Mouse (Mus musculus) stomach, postnatal 0 days (tissue): ENCODE data around the gene Rab1b. TPM values are rescaled to one million over a fixed set of nuclear protein-coding genes. Genes with fewer than 3 reads are reported as not detected.
"Not testable (repeated sequence)": the region's sequence is repeated elsewhere in the genome, so short reads cannot be mapped to it uniquely, and the experiment has no call there.

ENCODE experiments used
- ATAC-seq: fragments of 200-750 bp; cut with Nextera tagmentation; 2 replicates; pipeline ENCODE4 v1.8.0; 2017; ENCODE audit not compliant: low FRiP score, low TSS enrichment
- DNase-seq: peaks from one replicate; pipeline ENCODE4 v3.0.0-alpha.2; 2016; ENCODE audit warnings: low spot score
- H3K27ac ChIP-seq: fragments of 300-500 bp; sonication (generic); replicated peaks from 2 replicates; pipeline ENCODE4 v1.5.1; 2014; ENCODE audit warnings: mild to moderate bottlenecking, control low read depth
- H3K27me3 ChIP-seq: fragments of 300-500 bp; sonication (generic); 2 replicates; pipeline ENCODE4 v1.6.1; 2014; ENCODE audit warnings: low read length; ENCODE audit not compliant: control insufficient read depth, insufficient read depth
- H3K36me3 ChIP-seq: fragments of 300-500 bp; sonication (generic); 2 replicates; pipeline ENCODE4 v1.6.1; 2014; ENCODE audit warnings: low read length, mixed read lengths; ENCODE audit not compliant: control insufficient read depth, insufficient read depth
- H3K4me1 ChIP-seq: fragments of 300-500 bp; sonication (generic); replicated peaks from 2 replicates; pipeline ENCODE4 v1.6.1; 2014; ENCODE audit warnings: antibody characterized with exemption; ENCODE audit not compliant: control insufficient read depth, insufficient read depth
- H3K4me2 ChIP-seq: fragments of 300-500 bp; sonication (generic); replicated peaks from 2 replicates; pipeline ENCODE4 v1.6.1; 2014; ENCODE audit warnings: low read depth, mild to moderate bottlenecking, control low read depth, moderate library complexity
- H3K4me3 ChIP-seq: fragments of 300-500 bp; sonication (generic); 2 replicates; pipeline ENCODE4 v1.5.1; 2014; ENCODE audit warnings: low read depth, low read length, control low read depth
- H3K9ac ChIP-seq: fragments of 300-500 bp; sonication (generic); 2 replicates; pipeline ENCODE4 v1.6.1; 2014; ENCODE audit warnings: mild to moderate bottlenecking, low read length, control low read depth, mixed read lengths
- H3K9me3 ChIP-seq: fragments of 300-500 bp; sonication (generic); 2 replicates; pipeline ENCODE4 v1.6.1; 2016; ENCODE audit warnings: low read length; ENCODE audit not compliant: control insufficient read depth
- CTCF ChIP-seq: IDR thresholded peaks from 2 replicates; pipeline ENCODE4 v1.5.1; 2016; ENCODE audit warnings: antibody characterized with exemption, low read depth, mild to moderate bottlenecking, moderate library complexity
- EP300 ChIP-seq: optimal IDR thresholded peaks from 2 replicates; pipeline ENCODE3; 2016; ENCODE audit warnings: antibody characterized with exemption
- WGBS: fragments of 180-500 bp; shearing (Covaris S2); extraction: QIAGEN DNeasy Blood & Tissue Kit; methylation state at CpG from one replicate; pipeline ENCODE4 v1.1.7; 2014; 5-methylcytosine and 5-hydroxymethylcytosine counted together
- polyA plus RNA-seq: library from polyadenylated mRNA; unstranded; fragments of >200 nt; fragmentation: Nextera tagmentation; extraction: Ambion mirVana; gene quantifications from 2 replicates; pipeline ENCODE4 v1.2.1, GENCODE M21; 2015

Rab1b gene
- polyA plus RNA-seq, result 183 and 194 TPM in 2 replicates

DNA sequence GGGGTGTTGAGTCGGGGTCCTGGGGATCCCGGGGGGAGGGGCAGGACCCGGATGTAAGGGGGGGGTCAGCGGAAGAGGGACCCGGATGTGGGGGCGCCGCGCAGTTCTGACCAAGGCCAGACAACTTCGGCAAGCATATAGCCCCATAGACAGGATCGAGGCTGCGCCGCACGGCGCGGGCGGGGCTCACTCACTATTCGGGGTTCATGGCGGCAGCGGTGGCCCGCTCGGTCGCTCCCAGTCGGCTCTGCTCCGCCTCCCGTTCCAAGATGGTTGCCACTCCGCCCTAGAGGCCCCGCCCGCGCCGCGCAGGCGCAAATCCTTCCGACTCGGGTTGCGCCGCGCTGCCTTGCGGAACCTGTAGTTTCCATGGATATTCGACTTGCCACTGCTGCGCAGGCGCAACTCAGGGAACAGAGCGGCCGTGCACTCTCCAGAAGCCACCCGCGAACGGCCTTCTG, at the start of gene Rab1b:
Gene Rab1b (minus strand): TSS at position 342 of the 461 bp plus-strand sequence.
- no peaks in the 10 kb centered on the region for H3K27me3 ChIP-seq
- H3K27ac ChIP-seq, result peak within 1 kb of the TSS; percentile 95
- no peaks in the 10 kb centered on the region for H3K9me3 ChIP-seq
- peak within 1 kb of the TSS; percentile 90 for H3K4me2 ChIP-seq
- H3K9ac ChIP-seq, result peak within 1 kb of the TSS; percentile 92
- H3K4me3 ChIP-seq, result peak within 1 kb of the TSS; percentile 79
- no peak for TF ChIP-seq EP300
- no peak; the same call in 1 of the 2 replicates for TF ChIP-seq CTCF
- DNase-seq, result peak; percentile 98
- no peaks in the 10 kb centered on the region for H3K4me1 ChIP-seq
- peaks cover 29% of the 10 kb centered on the region for H3K36me3 ChIP-seq
- under 1% methylated on average over 46 of the region's 46 CpGs for WGBS
- peak; percentile 91 for ATAC-seq

DNA sequence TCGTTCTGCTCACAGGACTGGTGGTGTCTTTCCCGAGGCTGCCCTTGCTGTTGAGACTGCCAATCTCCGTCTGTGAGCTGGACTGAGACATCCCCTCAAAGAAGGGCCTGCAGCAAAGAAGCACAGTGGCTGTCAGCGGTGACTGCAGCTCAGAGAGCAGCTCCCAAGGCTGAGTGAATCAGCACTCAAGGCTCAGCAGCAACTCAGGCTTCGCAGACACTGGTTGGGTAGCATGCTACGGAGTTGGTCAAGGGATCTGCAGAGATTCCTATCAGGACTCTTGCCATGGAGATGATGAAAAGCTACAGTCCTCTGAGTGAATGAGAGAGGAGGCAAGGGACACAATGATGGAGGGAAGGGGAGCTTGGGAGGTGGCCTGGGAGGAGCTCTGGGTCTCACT, 45.4 kb upstream of the Rab1b start:
- no peak overlapping the region for H3K4me3 ChIP-seq
- H3K9me3 ChIP-seq, result no peaks in the 10 kb centered on the region
- DNase-seq, result no peak
- H3K4me1 ChIP-seq, result no peaks in the 10 kb centered on the region
- no peak overlapping the region for H3K9ac ChIP-seq
- H3K4me2 ChIP-seq, result no peak overlapping the region
- no peak for ATAC-seq
- H3K27ac ChIP-seq, result no peak overlapping the region
- no peak for TF ChIP-seq EP300
- no peak for TF ChIP-seq CTCF
- WGBS, result 95% methylated on average over 6 of the region's 6 CpGs
- H3K27me3 ChIP-seq, result no peaks in the 10 kb centered on the region
- H3K36me3 ChIP-seq, result no peaks in the 10 kb centered on the region

DNA sequence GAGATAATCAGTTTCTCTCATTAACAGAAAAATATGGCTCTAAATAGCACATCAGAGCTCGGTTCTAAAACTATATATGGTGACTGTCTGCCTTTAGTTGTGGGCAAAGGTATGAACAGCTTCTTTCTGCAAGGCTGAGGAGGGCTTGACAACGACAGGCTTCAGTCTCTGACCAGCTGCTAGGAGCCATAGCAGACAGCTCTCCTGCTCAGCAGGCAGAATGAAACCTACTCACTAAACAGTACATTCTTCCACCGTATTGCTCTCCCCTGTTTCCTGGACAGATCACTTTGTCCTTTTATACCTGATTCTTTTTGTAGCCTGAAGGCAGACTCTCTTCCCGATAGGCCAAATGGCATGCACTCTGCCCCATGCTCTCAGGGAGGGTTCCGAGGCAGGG, 44.9 kb upstream of the Rab1b start:
- Histone ChIP-seq H3K9ac (no peak overlapping the region), H3K4me3 (no peak overlapping the region), H3K4me1 (no peaks in the 10 kb centered on the region), H3K27ac (no peak overlapping the region), H3K4me2 (no peak overlapping the region), H3K27me3 (no peaks in the 10 kb centered on the region), H3K36me3 (no peaks in the 10 kb centered on the region), H3K9me3 (no peaks in the 10 kb centered on the region)
- TF ChIP-seq EP300, result no peak
- no peak for TF ChIP-seq CTCF
- no peak for DNase-seq
- WGBS, result 89% methylated on average over 5 of the region's 5 CpGs
- no peak for ATAC-seq

DNA sequence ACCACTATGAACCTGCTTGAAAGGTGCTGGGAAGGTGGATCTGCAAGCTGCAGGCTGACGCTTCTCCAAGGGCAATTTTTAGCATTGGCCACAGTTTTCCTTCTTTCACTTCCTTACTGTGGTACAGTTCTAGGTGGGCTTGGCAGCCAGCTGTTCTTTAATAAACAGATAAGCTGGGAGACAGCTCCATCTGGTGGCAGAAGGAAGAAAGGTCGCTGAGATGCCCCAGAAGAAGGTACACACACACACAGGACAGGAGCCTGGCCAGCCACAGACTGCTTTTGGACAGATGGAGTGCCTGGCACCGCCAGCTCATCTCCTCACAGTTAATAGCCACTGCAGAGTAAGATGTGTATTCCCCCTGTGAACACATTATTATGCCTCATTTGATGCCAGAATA, 44.5 kb upstream of the Rab1b start:
- Histone ChIP-seq H3K9ac (no peak overlapping the region), H3K4me3 (no peak overlapping the region), H3K27ac (no peak overlapping the region), H3K4me2 (no peak overlapping the region), H3K27me3 (no peaks in the 10 kb centered on the region), H3K9me3 (no peaks in the 10 kb centered on the region), H3K36me3 (no peaks in the 10 kb centered on the region), H3K4me1 (no peaks in the 10 kb centered on the region)
- ATAC-seq (no peak), DNase-seq (peak; percentile 43)
- 37% methylated on average over 3 of the region's 3 CpGs for WGBS
- TF ChIP-seq EP300 (no peak), CTCF (peak; percentile 80)

DNA sequence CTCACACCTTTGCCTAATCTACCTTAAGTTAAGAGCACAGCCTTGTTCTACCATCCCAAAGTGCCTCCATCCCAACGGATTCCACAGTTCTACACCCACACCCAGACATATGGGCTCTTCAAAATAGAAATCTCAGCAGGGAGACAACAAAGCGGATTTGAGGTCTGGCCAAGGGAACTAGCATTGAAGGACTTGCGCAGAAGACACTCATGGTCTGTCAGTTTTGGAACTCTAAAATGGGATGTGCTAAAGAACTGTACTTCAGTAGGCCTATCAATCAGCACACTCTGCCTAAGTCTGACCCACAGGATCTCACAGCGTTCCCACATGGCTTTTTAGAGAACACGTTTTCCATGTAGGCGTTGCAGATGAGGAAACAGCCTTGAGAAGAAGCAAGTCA, 43.5 kb upstream of the Rab1b start:
- Histone ChIP-seq H3K4me2 (no peak overlapping the region), H3K27me3 (no peaks in the 10 kb centered on the region), H3K9me3 (no peaks in the 10 kb centered on the region), H3K36me3 (no peaks in the 10 kb centered on the region), H3K9ac (no peak overlapping the region), H3K4me3 (no peak overlapping the region), H3K27ac (no peak overlapping the region), H3K4me1 (no peaks in the 10 kb centered on the region)
- WGBS, result 95% methylated on average over 6 of the region's 6 CpGs
- DNase-seq (no peak), ATAC-seq (no peak)
- no peak for TF ChIP-seq EP300
- no peak for TF ChIP-seq CTCF

DNA sequence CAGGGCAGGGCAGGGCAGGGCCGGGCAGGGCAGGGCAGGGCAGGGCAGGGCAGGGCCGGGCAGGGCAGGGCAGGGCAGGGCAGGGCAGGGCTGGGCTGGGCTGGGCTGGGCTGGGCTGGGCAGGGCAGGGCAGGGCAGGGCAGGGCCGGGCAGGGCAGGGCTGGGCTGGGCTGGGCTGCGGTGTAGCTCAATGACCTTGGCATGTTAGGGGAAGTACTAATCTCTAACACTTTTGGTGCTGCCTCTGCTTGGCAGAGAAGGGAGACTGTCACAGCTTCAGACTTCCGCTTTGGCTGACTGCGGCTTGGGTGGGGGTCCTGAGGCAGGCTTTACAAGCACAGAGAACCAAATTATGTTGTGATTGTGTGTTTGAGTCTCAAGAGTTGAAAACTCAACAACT, 42.2 kb upstream of the Rab1b start:
- H3K27ac ChIP-seq, H3K9me3 ChIP-seq, H3K27me3 ChIP-seq, H3K36me3 ChIP-seq, H3K4me1 ChIP-seq, H3K4me3 ChIP-seq, H3K4me2 ChIP-seq, H3K9ac ChIP-seq: not testable (repeated sequence)
- WGBS, result 67% methylated on average over 5 of the region's 6 CpGs
- peak; percentile 77 for ATAC-seq
- peak; percentile 30 for DNase-seq
